Mouse (Mus musculus) telencephalon, adult 2 months (tissue): ENCODE results near the gene Rnf220.
"Not testable (repeated sequence)": the region's sequence is repeated elsewhere in the genome, so short reads cannot be mapped to it uniquely, and the experiment has no call there.

ENCODE experiments used
- DNase-seq: peaks from one replicate; pipeline ENCODE4 v3.0.0-alpha.2; 2011; ENCODE audit warnings: low read depth, low spot score

Rnf220 gene

GRCm38 (mm10) chr4:117270278-117270677 is 226.6 kb downstream of the Rnf220 start:
- no peak for DNase-seq

GRCm38 (mm10) chr4:117267831-117268437 is 228.9 kb downstream of the Rnf220 start:
- no peak for DNase-seq

- DNase-seq = no peak
Measured at GRCm38 (mm10) chr4:117267284-117267683, 229.6 kb downstream of the Rnf220 start.

GRCm38 (mm10) chr4:117262987-117263386 is 233.9 kb downstream of the Rnf220 start:
- no peak for DNase-seq

GRCm38 (mm10) chr4:117262101-117262913 is 234.5 kb downstream of the Rnf220 start:
- no peak for DNase-seq

GRCm38 (mm10) chr4:117261222-117261621 is 235.6 kb downstream of the Rnf220 start:
- DNase-seq = no peak

GRCm38 (mm10) chr4:117259909-117260308 is 236.9 kb downstream of the Rnf220 start:
- DNase-seq = not testable (repeated sequence)

GRCm38 (mm10) chr4:117254672-117255071 is 242.2 kb downstream of the Rnf220 start:
- no peak for DNase-seq

GRCm38 (mm10) chr4:117254017-117254627 is 242.7 kb downstream of the Rnf220 start:
- no peak for DNase-seq

GRCm38 (mm10) chr4:117253218-117254016 is 243.4 kb downstream of the Rnf220 start:
- no peak for DNase-seq

GRCm38 (mm10) chr4:117252755-117253154 is 244.1 kb downstream of the Rnf220 start:
- DNase-seq = no peak

GRCm38 (mm10) chr4:117252351-117252750 is 244.5 kb downstream of the Rnf220 start:
- DNase-seq = no peak

- peak; percentile 38 for DNase-seq
Measured at GRCm38 (mm10) chr4:117251801-117252316, 245.0 kb downstream of the Rnf220 start, which contains the start of the genes Tmem53 and Armh1. Gene Tmem53 (plus strand): TSS chr4:117251951. Gene Armh1 (minus strand): TSS chr4:117252125.

- no peak for DNase-seq
Measured at GRCm38 (mm10) chr4:117250982-117251381, 245.9 kb downstream of the Rnf220 start.

GRCm38 (mm10) chr4:117240867-117241266 is 256.0 kb downstream of the Rnf220 start:
- DNase-seq = no peak

- DNase-seq = no peak
Measured at GRCm38 (mm10) chr4:117239153-117239552, 257.7 kb downstream of the Rnf220 start.

- DNase-seq = no peak
Measured at GRCm38 (mm10) chr4:117235822-117236221, 261.0 kb downstream of the Rnf220 start.

GRCm38 (mm10) chr4:117234166-117234741 is 262.6 kb downstream of the Rnf220 start:
- DNase-seq = no peak

- no peak for DNase-seq
Measured at GRCm38 (mm10) chr4:117231208-117231607, 265.6 kb downstream of the Rnf220 start.

GRCm38 (mm10) chr4:117230331-117230730 is 266.5 kb downstream of the Rnf220 start:
- no peak for DNase-seq

- no peak for DNase-seq
Measured at GRCm38 (mm10) chr4:117229590-117229989, 267.3 kb downstream of the Rnf220 start.
